Mouse (Mus musculus) lung, embryonic 14.5 days (tissue): ENCODE results near the gene Gm4847. TPM values are rescaled to one million over a fixed set of nuclear protein-coding genes. Genes with fewer than 3 reads are reported as not detected.

Experiments
- ATAC-seq: fragments of 200-750 bp; cut with Nextera tagmentation; 2 replicates; pipeline ENCODE4 v1.8.0; 2017; ENCODE audit warnings: mild to moderate bottlenecking, moderate TSS enrichment, moderate library complexity; ENCODE audit not compliant: insufficient read depth
- DNase-seq: peaks from one replicate; pipeline ENCODE4 v3.0.0-alpha.2; 2015
- H3K27ac ChIP-seq: fragments of 300-500 bp; sonication (generic); 2 replicates; pipeline ENCODE4 v1.5.1; 2014; ENCODE audit warnings: low read depth, mild to moderate bottlenecking, moderate library complexity
- H3K27me3 ChIP-seq: fragments of 300-500 bp; sonication (generic); 2 replicates; pipeline ENCODE4 v1.6.1; 2014; ENCODE audit warnings: low read length, control low read depth; ENCODE audit not compliant: insufficient read depth
- H3K36me3 ChIP-seq: fragments of 300-500 bp; sonication (generic); 2 replicates; pipeline ENCODE4 v1.6.1; 2014; ENCODE audit warnings: control low read depth; ENCODE audit not compliant: insufficient read depth
- H3K4me1 ChIP-seq: fragments of 300-500 bp; sonication (generic); 2 replicates; pipeline ENCODE4 v1.6.1; 2014; ENCODE audit warnings: antibody characterized with exemption, control low read depth; ENCODE audit not compliant: insufficient read depth
- H3K4me2 ChIP-seq: fragments of 300-500 bp; sonication (generic); 2 replicates; pipeline ENCODE4 v1.6.1; 2014; ENCODE audit warnings: mild to moderate bottlenecking
- H3K4me3 ChIP-seq: fragments of 300-500 bp; sonication (generic); 2 replicates; pipeline ENCODE4 v1.5.1; 2014; ENCODE audit warnings: low read depth, low read length
- H3K9ac ChIP-seq: fragments of 300-500 bp; sonication (generic); 2 replicates; pipeline ENCODE4 v1.6.1; 2014
- H3K9me3 ChIP-seq: fragments of 300-500 bp; sonication (generic); 2 replicates; pipeline ENCODE4 v1.6.1; 2016; ENCODE audit warnings: low read depth, low read length, control low read depth
- CTCF ChIP-seq: IDR thresholded peaks from 2 replicates; pipeline ENCODE4 v1.5.1; 2016; ENCODE audit warnings: antibody characterized with exemption, low read depth
- WGBS: fragments of 180-500 bp; shearing (Covaris S2); extraction: QIAGEN DNeasy Blood & Tissue Kit; methylation state at CpG from one replicate; pipeline ENCODE4 v1.1.7; 2014; 5-methylcytosine and 5-hydroxymethylcytosine counted together
- microRNA-seq: library from miRNA; unstranded; fragments of <30 nt; microRNA quantifications from one replicate; pipeline ENCODE4, GENCODE M21; 2016; ENCODE audit warnings: borderline number of aligned reads
- polyA plus RNA-seq: library from polyadenylated mRNA; unstranded; fragments of >200 nt; fragmentation: Nextera tagmentation; extraction: Ambion mirVana; gene quantifications from 2 replicates; pipeline ENCODE4 v1.2.1, GENCODE M21; 2014

Gene Gm4847
- polyA plus RNA-seq, result not detected in 2 replicates

DNA sequence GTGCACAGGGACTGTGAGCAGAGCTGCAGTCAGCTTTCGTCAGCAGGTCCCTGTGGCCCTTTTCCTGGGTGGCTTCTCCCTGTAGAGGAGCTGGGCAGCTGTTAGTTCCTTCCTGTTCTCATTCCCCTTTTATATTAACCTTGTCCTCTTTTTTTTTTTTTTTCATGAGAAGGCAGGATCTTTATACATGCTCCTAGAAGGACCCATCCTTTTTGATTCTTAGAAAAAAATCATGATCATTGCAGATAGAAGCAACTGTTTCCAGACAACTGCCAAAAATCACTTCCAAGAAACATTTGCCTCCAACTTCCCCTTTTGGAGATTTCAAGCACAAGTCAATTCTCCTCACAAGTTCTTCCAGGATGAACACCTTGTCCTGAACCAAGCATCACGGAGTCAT, at the start of gene Gm4847:
TSS of gene Gm4847 (minus strand) at position 101 of the 400 bp plus-strand sequence.
- no peak within 1 kb of the TSS for H3K27ac ChIP-seq
- no peak within 1 kb of the TSS for H3K9ac ChIP-seq
- WGBS, result 84% methylated on average over 2 of the region's 2 CpGs
- no peaks in the 10 kb centered on the region for H3K9me3 ChIP-seq
- H3K36me3 ChIP-seq, result no peaks in the 10 kb centered on the region
- no peak within 1 kb of the TSS for H3K4me3 ChIP-seq
- ATAC-seq (no peak), DNase-seq (no peak)
- no peak for TF ChIP-seq CTCF
- H3K4me1 ChIP-seq, result no peaks in the 10 kb centered on the region
- H3K27me3 ChIP-seq, result no peaks in the 10 kb centered on the region
- no peak within 1 kb of the TSS for H3K4me2 ChIP-seq

DNA sequence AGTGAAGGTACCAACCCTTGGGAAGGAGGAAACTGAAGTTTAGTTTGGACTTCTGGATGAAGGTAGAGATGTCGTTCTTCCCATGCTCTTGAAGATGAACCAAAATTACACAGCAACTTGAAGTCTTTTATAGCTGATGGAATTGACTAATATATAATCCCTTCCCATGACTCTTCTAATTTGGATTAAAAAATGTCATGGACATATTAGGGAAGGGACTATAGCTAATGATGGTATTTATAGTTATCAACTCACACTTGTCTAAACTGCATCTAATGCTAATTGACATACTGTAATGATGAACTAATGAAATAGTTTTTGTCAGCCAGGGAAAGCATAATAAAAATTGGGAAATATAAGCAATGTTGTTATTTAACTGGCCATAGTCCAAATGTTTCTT, 34.3 kb upstream of the Gm4847 start, which contains the start of gene Fmo9:
TSS of gene Fmo9 (minus strand) at position 101 of the 400 bp plus-strand sequence.
- Histone ChIP-seq H3K4me2 (no peak within 1 kb of the TSS), H3K9me3 (no peaks in the 10 kb centered on the region), H3K27ac (no peak within 1 kb of the TSS), H3K4me1 (no peaks in the 10 kb centered on the region), H3K27me3 (no peaks in the 10 kb centered on the region), H3K9ac (no peak within 1 kb of the TSS), H3K36me3 (no peaks in the 10 kb centered on the region), H3K4me3 (no peak within 1 kb of the TSS)
- DNase-seq (no peak), ATAC-seq (no peak)
- TF ChIP-seq CTCF, result no peak
- 78% methylated on average over 1 of the region's 1 CpGs for WGBS

DNA sequence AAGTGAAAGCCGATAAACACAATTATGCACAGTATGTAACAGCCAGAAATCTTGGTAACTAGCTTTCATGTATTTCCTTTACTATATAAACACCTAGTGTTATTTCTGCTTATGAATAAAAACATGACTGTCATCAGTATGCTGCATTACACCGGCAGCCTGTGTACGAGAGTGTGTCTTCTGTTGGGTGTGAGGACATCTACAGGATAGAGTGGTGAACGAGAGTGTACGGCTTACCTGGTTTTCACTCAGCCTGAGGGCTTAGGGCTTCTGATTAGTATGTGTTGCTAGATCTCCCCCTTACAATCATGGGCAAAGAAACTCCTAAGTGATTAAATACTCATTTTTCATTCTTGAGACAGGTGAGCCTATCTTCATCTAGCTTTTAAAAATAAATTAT, 21.8 kb upstream of the Gm4847 start:
- H3K27me3 ChIP-seq, result no peaks in the 10 kb centered on the region
- no peak overlapping the region for H3K4me3 ChIP-seq
- WGBS, result 79% methylated on average over 5 of the region's 5 CpGs
- no peaks in the 10 kb centered on the region for H3K36me3 ChIP-seq
- H3K4me1 ChIP-seq, result no peaks in the 10 kb centered on the region
- H3K9me3 ChIP-seq, result no peaks in the 10 kb centered on the region
- DNase-seq, result no peak
- no peak for ATAC-seq
- H3K9ac ChIP-seq, result no peak overlapping the region
- no peak for TF ChIP-seq CTCF
- no peak overlapping the region for H3K27ac ChIP-seq
- H3K4me2 ChIP-seq, result no peak overlapping the region

DNA sequence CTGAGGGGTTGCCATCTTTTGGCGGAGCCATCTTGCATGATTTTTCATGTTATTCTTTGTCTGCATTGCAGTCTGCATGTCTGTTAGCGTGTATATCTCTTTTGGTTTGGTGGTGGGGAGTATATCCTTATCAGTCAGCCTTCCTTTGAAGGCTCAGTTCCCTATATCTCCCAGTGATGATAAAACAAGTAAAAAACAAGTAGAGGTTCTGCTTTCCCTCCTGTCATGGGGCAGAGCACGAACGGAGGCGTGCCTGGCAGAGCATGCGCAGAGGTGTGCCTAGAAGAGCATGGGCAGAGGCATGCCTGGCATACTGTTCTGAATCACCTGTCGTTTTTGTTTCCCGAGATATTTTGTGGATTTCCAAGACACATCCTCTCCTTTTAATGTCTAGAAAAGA, 13.3 kb upstream of the Gm4847 start:
- H3K27me3 ChIP-seq, result no peaks in the 10 kb centered on the region
- H3K9me3 ChIP-seq, result no peaks in the 10 kb centered on the region
- no peaks in the 10 kb centered on the region for H3K4me1 ChIP-seq
- H3K4me2 ChIP-seq, result no peak overlapping the region
- no peak overlapping the region for H3K4me3 ChIP-seq
- H3K27ac ChIP-seq, result no peak overlapping the region
- 82% methylated on average over 8 of the region's 8 CpGs for WGBS
- DNase-seq (no peak), ATAC-seq (no peak)
- no peak overlapping the region for H3K9ac ChIP-seq
- H3K36me3 ChIP-seq, result no peaks in the 10 kb centered on the region
- no peak for TF ChIP-seq CTCF

Small RNA genes within 50 kb of the gene (microRNA-seq; reads per million reads assigned to microRNA genes)
- not detected for gene Gm22992

Other genes starting within 250 kb of the Gm4847 start
- gene Pogk, start 237.8 kb downstream of the Gm4847 start, polyA plus RNA-seq, result 18.9 and 22.2 TPM in 2 replicates
- not detected in 2 replicates for gene Gm4846, start 150.1 kb downstream of the Gm4847 start, polyA plus RNA-seq
- gene Fmo9, start 34.2 kb upstream of the Gm4847 start, polyA plus RNA-seq, result not detected in 2 replicates